8 mouse cellular contexts compared by ENCODE assay signal in genomic region chr1:160399428-160399827, GRCm38 (mm10).
DNase-seq lines count a peak whose midpoint lies in the region; ATAC-seq lines count a peak whose summit lies in the region.

No protein-coding gene starts in this region.

- H3K9me3 ChIP-seq in hindbrain, embryonic 11.5 days (ENCODE audit: control insufficient read depth, low read length) = no peaks in the 10 kb centered on the region
- no peaks in the 10 kb centered on the region for H3K9me3 ChIP-seq in hindbrain, embryonic 13.5 days

- no peaks in the 10 kb centered on the region for H3K4me1 ChIP-seq in hindbrain, embryonic 11.5 days (replicated peaks; ENCODE audit: control insufficient read depth, insufficient read depth, low read length)
- H3K4me1 ChIP-seq in hindbrain, embryonic 13.5 days (replicated peaks) = no peaks in the 10 kb centered on the region

- H3K36me3 ChIP-seq in hindbrain, embryonic 11.5 days (ENCODE audit: control insufficient read depth, insufficient read depth, low read length) = no peaks in the 10 kb centered on the region
- H3K36me3 ChIP-seq in hindbrain, embryonic 13.5 days = no peaks in the 10 kb centered on the region
- H3K36me3 ChIP-seq in splenic B cell, adult 2 months (ENCODE audit: control insufficient read depth, insufficient read depth, low read length, poor library complexity, severe bottlenecking) = no peaks in the 10 kb centered on the region

- ATAC-seq in hindbrain, embryonic 11.5 days (ENCODE audit: low FRiP score) = no peak
- ATAC-seq in hindbrain, embryonic 13.5 days (ENCODE audit: low FRiP score) = no peak

- no peak overlapping the region for H3K27ac ChIP-seq in hindbrain, embryonic 11.5 days (ENCODE audit: low read depth, low read length)
- H3K27ac ChIP-seq in hindbrain, embryonic 13.5 days = no peak overlapping the region

- DNase-seq in hindbrain, embryonic 11.5 days (ENCODE audit: low spot score) = peak; percentile 66
- peak; percentile 50 for DNase-seq in thymus, postnatal 0 days (ENCODE audit: low spot score)
- DNase-seq in thymus, postnatal 36 days = no peak
- peak; percentile 55 for DNase-seq in c-Kit-positive CD71-positive TER-119-negative erythroid progenitor cells, embryonic 14.5 days (ENCODE audit: low read depth)
- DNase-seq in layer of hippocampus, postnatal 10 days (ENCODE audit: low spot score in 2 of 2) = peak; percentile 34 to 51
- peak; percentile 73 for DNase-seq in splenic B cell, adult 2 months (ENCODE audit: low read depth, low spot score)
- DNase-seq in urinary bladder, adult 2 months (ENCODE audit: low spot score) = no peak

- no peak overlapping the region for H3K9ac ChIP-seq in hindbrain, embryonic 11.5 days (ENCODE audit: low read depth, low read length)
- no peak overlapping the region for H3K9ac ChIP-seq in hindbrain, embryonic 13.5 days

- no peaks in the 10 kb centered on the region for H3K27me3 ChIP-seq in hindbrain, embryonic 11.5 days (ENCODE audit: control insufficient read depth, insufficient read depth, low read length)
- H3K27me3 ChIP-seq in hindbrain, embryonic 13.5 days = no peaks in the 10 kb centered on the region
- H3K27me3 ChIP-seq in splenic B cell, adult 2 months (ENCODE audit: control insufficient read depth, insufficient read depth, low read length, poor library complexity, severe bottlenecking) = no peaks in the 10 kb centered on the region

- no peak overlapping the region for H3K4me3 ChIP-seq in hindbrain, embryonic 11.5 days (ENCODE audit: low read depth, low read length)
- H3K4me3 ChIP-seq in hindbrain, embryonic 13.5 days = no peak overlapping the region

- no peak overlapping the region for H3K4me2 ChIP-seq in hindbrain, embryonic 11.5 days (replicated peaks; ENCODE audit: low read depth, low read length)
- H3K4me2 ChIP-seq in hindbrain, embryonic 13.5 days = no peak overlapping the region

Comparison
In these comparisons a context has a peak if more than half of its experiments do, and no peak if none do; other contexts are left out.
1. DNase-seq: peak in hindbrain, embryonic 11.5 days (single experiment), thymus, postnatal 0 days (single experiment), c-Kit-positive CD71-positive TER-119-negative erythroid progenitor cells, embryonic 14.5 days (single experiment), layer of hippocampus, postnatal 10 days (2 of 2) and splenic B cell, adult 2 months (single experiment); none in thymus, postnatal 36 days (0 of 2) and urinary bladder, adult 2 months (single experiment).